Mouse (Mus musculus) ES-Bruce4 (cell line): ENCODE results near the gene Tbc1d22a. TPM values are rescaled to one million over a fixed set of nuclear protein-coding genes. Genes with fewer than 3 reads are reported as not detected.

Experiments used
- H3K27ac ChIP-seq: 2 replicates; pipeline ENCODE4 v1.5.1; 2012; ENCODE audit warnings: low read length, inconsistent platforms; ENCODE audit not compliant: insufficient read depth
- H3K27me3 ChIP-seq: 2 replicates; pipeline ENCODE4 v1.6.1; 2012; ENCODE audit warnings: mild to moderate bottlenecking, low read length, inconsistent platforms; ENCODE audit not compliant: control insufficient read depth, poor library complexity, insufficient read depth, severe bottlenecking
- H3K36me3 ChIP-seq: 2 replicates; pipeline ENCODE4 v1.6.1; 2012; ENCODE audit warnings: inconsistent platforms, mild to moderate bottlenecking, low read length, moderate library complexity; ENCODE audit not compliant: control insufficient read depth, poor library complexity, insufficient read depth, severe bottlenecking
- H3K4me1 ChIP-seq: one replicate; pipeline ENCODE4 v1.8.1; 2011; ENCODE audit warnings: low read length; ENCODE audit not compliant: control insufficient read depth, insufficient read depth
- H3K4me3 ChIP-seq: 2 replicates; pipeline ENCODE4 v1.5.1; 2011; ENCODE audit warnings: low read depth, mild to moderate bottlenecking, low read length
- H3K9ac ChIP-seq: 2 replicates; pipeline ENCODE4 v1.6.1; 2012; ENCODE audit warnings: low read depth, mild to moderate bottlenecking, inconsistent platforms; ENCODE audit not compliant: poor library complexity, severe bottlenecking
- H3K9me3 ChIP-seq: replicated peaks from 2 replicates; pipeline ENCODE4 v1.6.1; 2012; ENCODE audit warnings: mild to moderate bottlenecking, low read length, inconsistent platforms; ENCODE audit not compliant: control insufficient read depth, poor library complexity, insufficient read depth, severe bottlenecking
- CTCF ChIP-seq: IDR thresholded peaks from one replicate; pipeline ENCODE4 v1.8.1; 2011; ENCODE audit warnings: low read depth, low read length
- EP300 ChIP-seq: IDR thresholded peaks from 2 replicates; pipeline ENCODE4 v1.6.1; 2011; ENCODE audit warnings: low read depth, low read length; ENCODE audit not compliant: insufficient read depth
- POLR2A ChIP-seq: IDR thresholded peaks from one replicate; pipeline ENCODE4 v1.8.1; 2011; ENCODE audit warnings: low read length; ENCODE audit not compliant: insufficient read depth
- polyA plus RNA-seq: library from polyadenylated mRNA; stranded (reverse); fragments of >200 nt; gene quantifications from 2 replicates; pipeline ENCODE4 v1.2.4, GENCODE M21; 2011; ENCODE audit warnings: low read depth; ENCODE audit not compliant: missing spikeins, insufficient read depth, insufficient read length

The Tbc1d22a gene
- polyA plus RNA-seq, 1 experiment: 14.1 TPM

- Histone ChIP-seq H3K9me3 (no peaks in the 10 kb centered on the region), H3K4me1 (no peaks in the 10 kb centered on the region), H3K4me3 (no peak overlapping the region)
These were observed 125.5 kb downstream of the Tbc1d22a start for GRCm38 (mm10) chr15:86339736-86340135.

GRCm38 (mm10) chr15:86340766-86341165 lies 126.5 kb downstream of the Tbc1d22a start:
- no peak overlapping the region for H3K4me3 ChIP-seq
- TF ChIP-seq POLR2A: no peak
- no peak for TF ChIP-seq CTCF
- no peak for TF ChIP-seq EP300
- H3K9me3 ChIP-seq: no peaks in the 10 kb centered on the region
- H3K4me1 ChIP-seq: no peaks in the 10 kb centered on the region
- no peaks in the 10 kb centered on the region for H3K36me3 ChIP-seq
- H3K27ac ChIP-seq: no peak overlapping the region
- no peaks in the 10 kb centered on the region for H3K27me3 ChIP-seq
- H3K9ac ChIP-seq: no peak overlapping the region

More at GRCm38 (mm10) chr15:86339736-86340135, 125.5 kb downstream of the Tbc1d22a start:
- Histone ChIP-seq H3K36me3 (no peaks in the 10 kb centered on the region), H3K27me3 (no peaks in the 10 kb centered on the region), H3K9ac (no peak overlapping the region), H3K27ac (no peak overlapping the region)
- TF ChIP-seq CTCF (no peak), POLR2A (no peak), EP300 (no peak)

DNA sequence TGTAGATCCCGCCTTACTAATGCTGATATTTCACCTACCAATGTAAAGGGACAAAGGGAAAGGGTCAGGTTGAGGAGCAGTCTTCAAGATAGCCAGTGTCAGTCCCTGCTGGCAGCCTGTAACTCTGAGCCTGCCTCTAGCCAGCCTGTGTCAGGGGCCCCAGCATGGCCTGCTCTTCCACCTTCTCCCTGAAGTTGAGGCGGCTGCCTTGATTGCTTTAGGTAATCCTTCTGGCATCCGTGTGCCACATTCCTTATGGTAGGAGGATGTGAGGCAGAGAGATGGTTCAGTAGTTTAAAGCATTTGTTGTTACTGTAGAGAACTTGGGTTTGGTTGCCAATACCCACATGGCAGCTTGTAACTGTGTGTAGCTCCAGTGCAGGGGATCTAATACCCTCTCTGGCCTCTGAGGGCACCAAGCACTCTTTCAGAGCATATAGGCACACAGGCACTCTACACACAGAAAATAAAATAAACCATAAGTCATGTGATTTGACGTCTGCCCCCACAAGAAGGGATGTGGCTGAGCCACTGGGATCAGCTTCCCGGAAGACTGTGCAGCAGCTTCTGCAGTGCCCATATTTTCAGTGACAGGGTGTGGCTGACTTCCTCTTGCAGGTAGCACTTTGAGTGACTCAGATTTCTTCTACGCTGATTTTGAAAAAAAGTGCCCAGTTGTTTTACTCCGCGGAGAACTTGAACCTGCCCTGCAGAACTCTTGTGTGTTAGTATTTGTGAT lies 128.5 kb downstream of the Tbc1d22a start:
- Histone ChIP-seq H3K27me3 (no peaks in the 10 kb centered on the region), H3K27ac (no peak overlapping the region), H3K4me3 (no peak overlapping the region), H3K36me3 (no peaks in the 10 kb centered on the region), H3K9ac (no peak overlapping the region), H3K4me1 (no peaks in the 10 kb centered on the region), H3K9me3 (no peaks in the 10 kb centered on the region)
- TF ChIP-seq EP300 (no peak), POLR2A (no peak), CTCF (no peak)

DNA sequence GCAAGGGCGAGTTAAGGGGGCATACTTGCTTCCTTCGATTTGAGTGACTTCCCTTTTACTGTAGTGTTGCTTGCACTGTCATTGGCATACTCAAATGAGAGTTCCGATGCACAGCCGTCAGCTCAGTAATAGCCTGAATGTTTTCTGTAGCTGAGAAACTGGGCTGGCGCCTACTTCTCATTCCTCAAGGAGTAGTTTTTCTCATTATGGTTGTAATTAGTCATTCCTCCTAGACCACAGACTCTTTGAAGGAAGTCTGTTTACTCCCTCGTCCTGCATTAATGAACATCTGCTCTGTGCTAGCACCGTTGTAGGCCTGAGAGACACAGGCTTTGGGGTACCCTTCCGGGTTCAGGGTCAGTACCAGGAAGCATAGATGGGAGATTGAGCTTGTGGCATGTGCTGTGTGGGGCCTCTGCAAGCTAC lies 130.7 kb downstream of the Tbc1d22a start:
- H3K4me3 ChIP-seq: no peak overlapping the region
- H3K36me3 ChIP-seq: no peaks in the 10 kb centered on the region
- no peaks in the 10 kb centered on the region for H3K4me1 ChIP-seq
- H3K9ac ChIP-seq: no peak overlapping the region
- H3K27ac ChIP-seq: no peak overlapping the region
- no peaks in the 10 kb centered on the region for H3K27me3 ChIP-seq
- TF ChIP-seq EP300 (no peak), CTCF (no peak), POLR2A (no peak)
- H3K9me3 ChIP-seq: no peaks in the 10 kb centered on the region

DNA sequence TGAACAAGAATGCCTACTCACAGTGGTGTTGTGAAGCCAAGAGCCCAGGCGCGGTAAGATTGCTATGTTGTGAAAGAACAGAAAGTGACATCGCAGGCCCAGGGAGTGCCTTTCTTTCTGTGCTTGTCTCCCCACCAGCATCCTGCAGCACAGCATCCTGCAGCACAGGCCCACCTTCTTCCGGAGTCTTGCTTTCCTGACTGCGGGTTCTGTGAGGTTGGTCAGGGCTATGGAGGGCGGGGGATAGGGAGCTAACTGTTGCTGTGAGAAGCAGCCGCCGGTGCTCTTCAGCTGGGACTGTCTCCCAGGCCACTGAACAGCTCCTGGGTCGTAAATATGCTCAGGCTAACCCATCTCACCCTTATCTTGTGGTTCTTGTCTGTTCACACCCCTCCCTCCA lies 131.6 kb downstream of the Tbc1d22a start:
- Histone ChIP-seq H3K27ac (no peak overlapping the region), H3K36me3 (no peaks in the 10 kb centered on the region)

GRCm38 (mm10) chr15:86346606-86347005 lies 132.3 kb downstream of the Tbc1d22a start:
- Histone ChIP-seq H3K4me3 (no peak overlapping the region), H3K36me3 (no peaks in the 10 kb centered on the region), H3K4me1 (no peaks in the 10 kb centered on the region), H3K9me3 (no peaks in the 10 kb centered on the region), H3K27ac (no peak overlapping the region), H3K27me3 (no peaks in the 10 kb centered on the region), H3K9ac (no peak overlapping the region)
- TF ChIP-seq EP300: no peak
- TF ChIP-seq POLR2A: no peak
- no peak for TF ChIP-seq CTCF

More for the DNA sequence above, 131.6 kb downstream of the Tbc1d22a start:
- Histone ChIP-seq H3K9me3 (no peaks in the 10 kb centered on the region), H3K4me3 (no peak overlapping the region), H3K4me1 (no peaks in the 10 kb centered on the region), H3K9ac (no peak overlapping the region), H3K27me3 (no peaks in the 10 kb centered on the region)
- no peak for TF ChIP-seq CTCF
